ENCODE assay signal across 13 mouse cellular contexts in the genomic region with DNA sequence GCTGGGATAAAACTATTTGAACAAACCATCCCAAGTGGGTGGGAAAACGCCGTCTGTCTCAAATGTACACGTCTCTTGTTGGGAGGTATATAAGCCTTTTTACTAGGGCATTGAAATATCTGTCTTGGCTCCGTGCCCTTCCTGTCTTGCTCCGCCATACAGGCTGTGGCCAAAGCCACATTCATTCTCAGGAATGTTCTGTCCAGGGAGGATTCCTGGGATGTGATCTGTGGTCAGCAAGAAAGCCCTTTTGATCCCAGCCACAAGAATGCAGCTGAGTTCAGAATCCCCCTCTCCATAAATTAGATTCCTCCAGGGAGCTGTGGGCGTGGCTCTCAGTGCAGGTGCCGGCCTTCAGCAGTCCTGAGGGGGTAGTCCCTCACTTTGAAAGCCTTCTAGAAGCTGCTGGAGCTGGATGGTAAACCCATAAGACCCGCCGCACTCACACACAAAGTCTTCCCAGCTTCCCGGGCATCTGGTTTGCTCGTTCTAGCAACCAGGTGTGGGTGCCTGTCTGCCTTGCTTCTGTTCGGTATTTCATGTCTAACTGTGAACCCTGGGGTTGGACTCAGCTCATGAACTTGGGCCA.
DNase-seq lines count a peak whose midpoint lies in the region; ATAC-seq and TF ChIP-seq lines count a peak whose summit lies in the region.
"Had no signal": no experiment of that assay in that cellular context is flagged by ENCODE, and none has a peak within 500 bp of the region (broad histone marks: within the 10 kb centered on the region; RNA-seq: fewer than 3 reads in every experiment).

No protein-coding gene starts in this region.

- peak; percentile 17; the same call in 1 of the 2 replicates for ATAC-seq in kidney, postnatal 0 days (replicated peaks; ENCODE audit: low FRiP score, low read depth)

- no peaks in the 10 kb centered on the region for H3K9me3 ChIP-seq in kidney, postnatal 0 days (replicated peaks; ENCODE audit: low read length)
- H3K9me3 ChIP-seq: G1E; stomach, embryonic 15.5 days had no signal

- no peak overlapping the region for H3K4me2 ChIP-seq in kidney, postnatal 0 days (ENCODE audit: low read length)
- H3K4me2 ChIP-seq: heart, embryonic 11.5 days; stomach, embryonic 15.5 days had no signal

- no peaks in the 10 kb centered on the region for H3K36me3 ChIP-seq in kidney, postnatal 0 days (ENCODE audit: insufficient read depth, low read length)
- no peaks in the 10 kb centered on the region for H3K36me3 ChIP-seq in kidney, adult 2 months (ENCODE audit: control insufficient read depth, insufficient read depth, low read length)
- H3K36me3 ChIP-seq in testis, adult 2 months (ENCODE audit: control insufficient read depth, insufficient read depth, low read length), result no peaks in the 10 kb centered on the region
- H3K36me3 ChIP-seq: G1E; stomach, embryonic 15.5 days had no signal

- no peak overlapping the region for H3K9ac ChIP-seq in kidney, postnatal 0 days (ENCODE audit: low read depth, low read length)
- H3K9ac ChIP-seq: stomach, embryonic 15.5 days had no signal

- no peak for TF ChIP-seq CTCF in kidney, postnatal 0 days (IDR thresholded peaks at IDR 0.05; ENCODE audit: low read depth)
- no peak for TF ChIP-seq CTCF in kidney, adult 2 months (conservative IDR thresholded peaks at IDR 0.05; ENCODE audit: insufficient read depth, insufficient read length, low read depth, low read length)
- TF ChIP-seq CTCF in testis, adult 2 months (IDR thresholded peaks at IDR 0.05; ENCODE audit: control insufficient read depth, insufficient read depth, insufficient replicate concordance, low read depth, low read length), result no peak

- H3K4me1 ChIP-seq in kidney, postnatal 0 days (replicated peaks; ENCODE audit: insufficient read depth, low read length), result peaks cover 15% of the 10 kb centered on the region
- no peaks in the 10 kb centered on the region for H3K4me1 ChIP-seq in kidney, adult 2 months (ENCODE audit: control insufficient read depth, insufficient read depth, low read length)
- H3K4me1 ChIP-seq in testis, adult 2 months (ENCODE audit: control insufficient read depth, insufficient read depth, low read length), result peaks cover 21% of the 10 kb centered on the region
- H3K4me1 ChIP-seq: stomach, embryonic 15.5 days had no signal

- DNase-seq in embryo, embryonic 10.5 days (ENCODE audit: low spot score), result peak; percentile 21
- no peak for DNase-seq in embryo, embryonic 9.5 days (ENCODE audit: extremely low spot score)
- DNase-seq in kidney, postnatal 0 days (ENCODE audit: low spot score), result peak; percentile 66
- DNase-seq in kidney, adult 2 months, result no peak
- DNase-seq in testis, postnatal 14 days (ENCODE audit: low spot score), result no peak
- no peak for DNase-seq in right cerebral cortex, postnatal 36 days (ENCODE audit: low spot score in 2 of 2)
- DNase-seq in thymus, postnatal 25 days, result no peak
- DNase-seq: cerebellum, postnatal 14 days had no signal

- TF ChIP-seq POLR2A in kidney, adult 2 months (IDR thresholded peaks at IDR 0.05; ENCODE audit: low read depth, low read length), result no peak
- no peak for TF ChIP-seq POLR2A in testis, adult 2 months (IDR thresholded peaks at IDR 0.05; ENCODE audit: control insufficient read depth, low read depth, low read length)

- no peak overlapping the region for H3K27ac ChIP-seq in kidney, postnatal 0 days
- H3K27ac ChIP-seq in kidney, adult 2 months (ENCODE audit: insufficient read depth, low read depth, low read length), result no peak overlapping the region
- no peak overlapping the region for H3K27ac ChIP-seq in testis, adult 2 months (ENCODE audit: control insufficient read depth, insufficient read depth, low read depth, low read length)
- H3K27ac ChIP-seq: stomach, embryonic 15.5 days had no signal

- 39% methylated on average over 12 of the region's 12 CpGs for WGBS in kidney, postnatal 0 days
- WGBS in kidney, adult 2 months, result 50% methylated on average over 12 of the region's 12 CpGs

- no peaks in the 10 kb centered on the region for H3K27me3 ChIP-seq in kidney, postnatal 0 days (ENCODE audit: insufficient read depth, low read length)
- H3K27me3 ChIP-seq in kidney, adult 2 months (replicated peaks; ENCODE audit: control insufficient read depth, insufficient read depth, low read length), result no peaks in the 10 kb centered on the region
- H3K27me3 ChIP-seq in testis, adult 2 months (ENCODE audit: control insufficient read depth, insufficient read depth, low read length), result no peaks in the 10 kb centered on the region
- H3K27me3 ChIP-seq: stomach, embryonic 15.5 days had no signal

- no peak overlapping the region for H3K4me3 ChIP-seq in kidney, postnatal 0 days (replicated peaks; ENCODE audit: low read depth, low read length)
- H3K4me3 ChIP-seq in kidney, adult 2 months (ENCODE audit: insufficient read depth, low read depth, low read length), result no peak overlapping the region
- peak overlapping the region; percentile 77 for H3K4me3 ChIP-seq in testis, adult 2 months (ENCODE audit: control insufficient read depth, low read depth, low read length)
- H3K4me3 ChIP-seq: erythroblast, embryonic 14.5 days; stomach, embryonic 15.5 days had no signal

Comparison
In these comparisons a context has a peak if more than half of its experiments do, and no peak if none do; other contexts are left out.
1. DNase-seq: peak in embryo, embryonic 10.5 days (single experiment) and kidney, postnatal 0 days (single experiment); none in embryo, embryonic 9.5 days (single experiment), kidney, adult 2 months (single experiment), testis, postnatal 14 days (single experiment), right cerebral cortex, postnatal 36 days (0 of 2) and thymus, postnatal 25 days (single experiment).